Mouse (Mus musculus): ENCODE measurements at regions not wholly inside any gene's neighbourhood (a gene's known extent, or its start where the extent isn't known, plus 50 kb on each side); places are given as distances from the start of the nearest gene placed in this dataset.

GRCm38 (mm10) chr3:35090496-35091133, 440.4 kb downstream of the Sox2 start:
- Histone ChIP-seq H3K4me1 (replicated peaks; ENCODE audit: control insufficient read depth, insufficient read depth, low read length) (no peaks in the 10 kb centered on the region), H3K27ac (ENCODE audit: control insufficient read depth, insufficient read depth, low read length) (no peak overlapping the region), H3K27me3 (ENCODE audit: control insufficient read depth, insufficient read depth, low read length) (no peaks in the 10 kb centered on the region), H3K36me3 (ENCODE audit: control insufficient read depth, insufficient read depth, low read length) (no peaks in the 10 kb centered on the region), H3K4me3 (ENCODE audit: control insufficient read depth, insufficient read depth, low read length) (no peak overlapping the region)
- DNase-seq = no peak
- WGBS = 78% methylated on average over 5 of the region's 5 CpGs
- TF ChIP-seq CTCF (IDR thresholded peaks at IDR 0.05; ENCODE audit: borderline replicate concordance, control insufficient read depth, extremely low read depth, insufficient read depth, low read length, poor library complexity) = no peak

GRCm38 (mm10) chr3:35093001-35093400, 442.8 kb downstream of the Sox2 start:
- H3K36me3 ChIP-seq (ENCODE audit: control insufficient read depth, insufficient read depth, low read length) = no peaks in the 10 kb centered on the region
- no peak for DNase-seq
- WGBS = 95% methylated on average over 9 of the region's 9 CpGs
- no peak overlapping the region for H3K4me3 ChIP-seq (ENCODE audit: control insufficient read depth, insufficient read depth, low read length)
- H3K27me3 ChIP-seq (ENCODE audit: control insufficient read depth, insufficient read depth, low read length) = no peaks in the 10 kb centered on the region
- no peak overlapping the region for H3K27ac ChIP-seq (ENCODE audit: control insufficient read depth, insufficient read depth, low read length)
- no peaks in the 10 kb centered on the region for H3K4me1 ChIP-seq (replicated peaks; ENCODE audit: control insufficient read depth, insufficient read depth, low read length)
- no peak for TF ChIP-seq POLR2A (IDR thresholded peaks at IDR 0.05; ENCODE audit: control insufficient read depth, extremely low read depth, insufficient read depth, low read length, poor library complexity)

- no peak for DNase-seq
- WGBS = 94% methylated on average over 8 of the region's 8 CpGs
- H3K4me1 ChIP-seq (replicated peaks; ENCODE audit: control insufficient read depth, insufficient read depth, low read length) = no peaks in the 10 kb centered on the region
- H3K4me3 ChIP-seq (ENCODE audit: control insufficient read depth, insufficient read depth, low read length) = no peak overlapping the region
- H3K36me3 ChIP-seq (ENCODE audit: control insufficient read depth, insufficient read depth, low read length) = no peaks in the 10 kb centered on the region
- no peak overlapping the region for H3K27ac ChIP-seq (ENCODE audit: control insufficient read depth, insufficient read depth, low read length)
- TF ChIP-seq POLR2A (IDR thresholded peaks at IDR 0.05; ENCODE audit: control insufficient read depth, extremely low read depth, insufficient read depth, low read length, poor library complexity) (no peak), CTCF (IDR thresholded peaks at IDR 0.05; ENCODE audit: borderline replicate concordance, control insufficient read depth, extremely low read depth, insufficient read depth, low read length, poor library complexity) (no peak)
- no peaks in the 10 kb centered on the region for H3K27me3 ChIP-seq (ENCODE audit: control insufficient read depth, insufficient read depth, low read length)
Observed at GRCm38 (mm10) chr3:35095221-35095620, 445.0 kb downstream of the Sox2 start.

GRCm38 (mm10) chr3:35096381-35096780, 446.2 kb downstream of the Sox2 start:
- TF ChIP-seq POLR2A (IDR thresholded peaks at IDR 0.05; ENCODE audit: control insufficient read depth, extremely low read depth, insufficient read depth, low read length, poor library complexity) = no peak
- TF ChIP-seq CTCF (IDR thresholded peaks at IDR 0.05; ENCODE audit: borderline replicate concordance, control insufficient read depth, extremely low read depth, insufficient read depth, low read length, poor library complexity) = no peak
- Histone ChIP-seq H3K27me3 (ENCODE audit: control insufficient read depth, insufficient read depth, low read length) (no peaks in the 10 kb centered on the region), H3K36me3 (ENCODE audit: control insufficient read depth, insufficient read depth, low read length) (no peaks in the 10 kb centered on the region), H3K4me1 (replicated peaks; ENCODE audit: control insufficient read depth, insufficient read depth, low read length) (no peaks in the 10 kb centered on the region), H3K4me3 (ENCODE audit: control insufficient read depth, insufficient read depth, low read length) (no peak overlapping the region), H3K27ac (ENCODE audit: control insufficient read depth, insufficient read depth, low read length) (no peak overlapping the region)
- 88% methylated on average over 5 of the region's 5 CpGs for WGBS
- DNase-seq = no peak

- H3K4me3 ChIP-seq (ENCODE audit: control insufficient read depth, insufficient read depth, low read length) = no peak overlapping the region
- TF ChIP-seq CTCF (IDR thresholded peaks at IDR 0.05; ENCODE audit: borderline replicate concordance, control insufficient read depth, extremely low read depth, insufficient read depth, low read length, poor library complexity) (no peak), POLR2A (IDR thresholded peaks at IDR 0.05; ENCODE audit: control insufficient read depth, extremely low read depth, insufficient read depth, low read length, poor library complexity) (no peak)
- no peaks in the 10 kb centered on the region for H3K36me3 ChIP-seq (ENCODE audit: control insufficient read depth, insufficient read depth, low read length)
- H3K27me3 ChIP-seq (ENCODE audit: control insufficient read depth, insufficient read depth, low read length) = no peaks in the 10 kb centered on the region
- WGBS = 80% methylated on average over 6 of the region's 6 CpGs
- no peak for DNase-seq
- H3K27ac ChIP-seq (ENCODE audit: control insufficient read depth, insufficient read depth, low read length) = no peak overlapping the region
- no peaks in the 10 kb centered on the region for H3K4me1 ChIP-seq (replicated peaks; ENCODE audit: control insufficient read depth, insufficient read depth, low read length)
Observed at GRCm38 (mm10) chr3:35097766-35098165, 447.6 kb downstream of the Sox2 start.

GRCm38 (mm10) chr3:35099226-35099625, 449.0 kb downstream of the Sox2 start:
- Histone ChIP-seq H3K27ac (ENCODE audit: control insufficient read depth, insufficient read depth, low read length) (no peak overlapping the region), H3K36me3 (ENCODE audit: control insufficient read depth, insufficient read depth, low read length) (no peaks in the 10 kb centered on the region), H3K27me3 (ENCODE audit: control insufficient read depth, insufficient read depth, low read length) (no peaks in the 10 kb centered on the region), H3K4me3 (ENCODE audit: control insufficient read depth, insufficient read depth, low read length) (no peak overlapping the region), H3K4me1 (replicated peaks; ENCODE audit: control insufficient read depth, insufficient read depth, low read length) (no peaks in the 10 kb centered on the region)
- WGBS = 70% methylated on average over 3 of the region's 3 CpGs
- no peak for DNase-seq
- TF ChIP-seq POLR2A (IDR thresholded peaks at IDR 0.05; ENCODE audit: control insufficient read depth, extremely low read depth, insufficient read depth, low read length, poor library complexity) = no peak
- TF ChIP-seq CTCF (IDR thresholded peaks at IDR 0.05; ENCODE audit: borderline replicate concordance, control insufficient read depth, extremely low read depth, insufficient read depth, low read length, poor library complexity) = no peak

- Histone ChIP-seq H3K27ac (ENCODE audit: control insufficient read depth, insufficient read depth, low read length) (no peak overlapping the region), H3K36me3 (ENCODE audit: control insufficient read depth, insufficient read depth, low read length) (no peaks in the 10 kb centered on the region), H3K27me3 (ENCODE audit: control insufficient read depth, insufficient read depth, low read length) (no peaks in the 10 kb centered on the region), H3K4me3 (ENCODE audit: control insufficient read depth, insufficient read depth, low read length) (no peak overlapping the region), H3K4me1 (replicated peaks; ENCODE audit: control insufficient read depth, insufficient read depth, low read length) (no peaks in the 10 kb centered on the region)
- no peak for DNase-seq
- 92% methylated on average over 10 of the region's 10 CpGs for WGBS
- no peak for TF ChIP-seq CTCF (IDR thresholded peaks at IDR 0.05; ENCODE audit: borderline replicate concordance, control insufficient read depth, extremely low read depth, insufficient read depth, low read length, poor library complexity)
- TF ChIP-seq POLR2A (IDR thresholded peaks at IDR 0.05; ENCODE audit: control insufficient read depth, extremely low read depth, insufficient read depth, low read length, poor library complexity) = no peak
Observed at GRCm38 (mm10) chr3:35099876-35100420, 449.7 kb downstream of the Sox2 start.
